Mouse (Mus musculus): ENCODE data around the gene Otulin. TPM values are rescaled to one million over a fixed set of nuclear protein-coding genes. Genes with fewer than 3 reads are reported as not detected.

Gene Otulin
- polyA plus RNA-seq, 1 experiment from 2014 or later, result 24.1 TPM

DNA sequence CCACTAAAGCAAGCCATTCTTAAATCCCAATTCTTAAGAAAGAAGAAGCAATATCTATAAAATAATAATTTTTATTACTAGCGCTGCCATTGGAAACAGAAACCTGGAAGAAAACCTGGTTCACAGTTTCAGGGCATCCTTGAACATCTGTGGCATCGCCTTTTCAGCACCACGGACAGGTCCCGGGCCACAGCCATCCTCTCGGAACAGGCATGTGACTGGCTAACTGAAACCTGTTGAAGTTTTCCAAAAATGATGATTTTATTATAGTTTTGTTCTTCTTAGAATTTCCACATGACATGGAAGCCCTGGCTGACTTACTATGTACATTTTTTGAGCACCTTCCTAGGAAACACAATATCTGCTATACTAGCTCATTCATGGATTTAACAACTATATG is 24.5 kb upstream of the Otulin start:
- Histone ChIP-seq H3K4me2 (no peak overlapping the region), H3K4me3 (no peak overlapping the region), H3K27ac (no peak overlapping the region), H3K4me1 (replicated peaks) (no peaks in the 10 kb centered on the region), H3K27me3 (no peaks in the 10 kb centered on the region), H3K9ac (no peak overlapping the region), H3K9me3 (no peaks in the 10 kb centered on the region), H3K36me3 (no peaks in the 10 kb centered on the region)
- ATAC-seq (ENCODE audit: low FRiP score), result no peak
- WGBS, result 25% methylated on average over 5 of the region's 5 CpGs

DNA sequence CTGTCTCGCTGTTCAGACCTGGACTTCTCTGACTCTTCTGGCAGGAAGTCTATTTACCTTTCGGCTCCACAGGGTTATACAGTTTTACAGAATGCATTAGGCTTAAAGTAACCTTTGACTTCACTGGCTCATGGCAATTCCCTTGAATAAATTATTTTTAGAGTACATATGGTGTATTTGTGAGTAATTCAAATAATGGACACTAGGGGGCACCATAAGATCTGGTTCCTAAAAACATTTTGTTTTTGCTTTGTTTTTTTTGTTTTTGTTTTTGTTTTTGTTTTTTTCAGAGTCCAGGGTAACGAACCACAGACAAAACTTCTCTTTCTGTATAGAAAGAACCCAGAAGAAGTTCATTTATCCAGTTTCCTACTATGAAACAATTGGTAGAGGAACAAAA is 17.2 kb upstream of the Otulin start:
- H3K27ac ChIP-seq, result no peak overlapping the region
- H3K36me3 ChIP-seq, result no peaks in the 10 kb centered on the region
- 0 out of 2 replicates have a peak, but pooled peaks have one; percentile 36 for ATAC-seq (ENCODE audit: low FRiP score)
- H3K4me2 ChIP-seq, result no peak overlapping the region
- no peak overlapping the region for H3K4me3 ChIP-seq
- H3K27me3 ChIP-seq, result no peaks in the 10 kb centered on the region
- WGBS, result 54% methylated on average over 3 of the region's 3 CpGs
- H3K4me1 ChIP-seq (replicated peaks), result no peaks in the 10 kb centered on the region
- no peak overlapping the region for H3K9ac ChIP-seq
- H3K9me3 ChIP-seq, result no peaks in the 10 kb centered on the region

DNA sequence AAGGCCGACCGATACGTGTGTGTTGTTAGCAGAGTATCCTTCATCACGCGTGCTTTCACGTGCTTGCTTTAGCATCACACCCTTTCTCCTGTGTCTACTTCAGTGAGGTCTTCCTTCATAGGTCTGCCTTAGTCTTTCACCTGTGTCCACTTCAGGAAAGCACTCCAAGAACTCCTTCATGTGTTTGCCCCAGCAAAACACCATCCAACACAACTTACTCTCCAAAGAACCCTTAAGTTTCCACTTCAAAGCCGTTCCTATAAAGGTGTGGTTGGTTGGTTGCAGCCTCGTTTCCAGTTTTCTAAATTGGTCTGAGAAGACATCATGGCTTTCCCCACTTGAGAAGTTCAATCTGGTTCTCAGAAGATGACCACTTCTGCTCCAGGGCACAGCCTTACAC is 16.2 kb upstream of the Otulin start:
- no peaks in the 10 kb centered on the region for H3K9me3 ChIP-seq
- H3K9ac ChIP-seq, result no peak overlapping the region
- no peaks in the 10 kb centered on the region for H3K27me3 ChIP-seq
- WGBS, result 96% methylated on average over 8 of the region's 8 CpGs
- no peaks in the 10 kb centered on the region for H3K36me3 ChIP-seq
- H3K27ac ChIP-seq, result no peak overlapping the region
- H3K4me3 ChIP-seq, result no peak overlapping the region
- no peak for ATAC-seq (ENCODE audit: low FRiP score)
- H3K4me2 ChIP-seq, result no peak overlapping the region
- no peaks in the 10 kb centered on the region for H3K4me1 ChIP-seq (replicated peaks)

DNA sequence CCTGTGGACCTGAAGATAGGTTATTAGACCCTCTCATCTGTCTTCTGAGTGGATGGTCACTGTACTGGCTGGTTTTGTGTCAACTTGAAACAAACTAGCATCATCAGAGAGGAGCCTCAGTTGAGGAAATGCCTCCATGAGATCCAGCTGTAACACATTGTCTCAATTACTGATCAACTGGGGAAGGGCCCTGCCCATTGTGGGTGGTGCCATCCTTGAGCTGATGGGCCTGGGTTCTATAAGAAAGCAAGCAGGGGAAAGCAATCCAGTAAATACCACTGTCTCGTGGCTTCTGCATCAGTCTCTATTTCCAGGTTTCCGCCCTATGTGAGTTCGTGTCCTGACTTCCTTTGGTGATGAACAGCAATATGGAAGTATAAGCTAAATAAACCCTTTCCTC is 14.8 kb upstream of the Otulin start:
- no peaks in the 10 kb centered on the region for H3K36me3 ChIP-seq
- 93% methylated on average over 3 of the region's 3 CpGs for WGBS
- H3K4me2 ChIP-seq, result no peak overlapping the region
- H3K9ac ChIP-seq, result no peak overlapping the region
- no peak overlapping the region for H3K27ac ChIP-seq
- H3K4me3 ChIP-seq, result no peak overlapping the region
- no peak for ATAC-seq (ENCODE audit: low FRiP score)
- no peaks in the 10 kb centered on the region for H3K27me3 ChIP-seq
- H3K9me3 ChIP-seq, result no peaks in the 10 kb centered on the region
- H3K4me1 ChIP-seq (replicated peaks), result no peaks in the 10 kb centered on the region

DNA sequence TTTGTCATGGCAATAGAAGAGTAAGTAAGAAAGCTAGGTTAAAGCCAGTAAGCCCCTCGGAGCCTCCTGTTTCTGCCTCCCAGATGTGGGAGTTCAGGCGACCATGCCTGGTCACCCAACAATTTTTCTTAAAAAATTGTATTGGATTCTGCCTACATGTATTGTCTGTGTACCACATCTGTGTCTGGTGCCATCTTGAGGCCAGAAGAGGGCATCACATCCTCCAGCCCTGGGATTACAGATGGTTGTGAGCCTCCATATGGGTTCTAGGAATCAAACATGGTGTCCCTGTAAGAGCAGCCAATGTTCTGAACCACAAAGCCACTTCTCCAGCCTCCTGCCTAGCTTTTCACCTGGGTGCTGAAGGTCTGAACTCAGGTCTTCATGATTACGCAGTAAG is 12.4 kb upstream of the Otulin start:
- no peaks in the 10 kb centered on the region for H3K27me3 ChIP-seq
- no peak overlapping the region for H3K9ac ChIP-seq
- H3K4me2 ChIP-seq, result no peak overlapping the region
- H3K36me3 ChIP-seq, result no peaks in the 10 kb centered on the region
- WGBS, result 85% methylated on average over 3 of the region's 3 CpGs
- H3K4me1 ChIP-seq (replicated peaks), result no peaks in the 10 kb centered on the region
- no peak overlapping the region for H3K27ac ChIP-seq
- H3K4me3 ChIP-seq, result no peak overlapping the region
- no peak for ATAC-seq (ENCODE audit: low FRiP score)
- no peaks in the 10 kb centered on the region for H3K9me3 ChIP-seq

DNA sequence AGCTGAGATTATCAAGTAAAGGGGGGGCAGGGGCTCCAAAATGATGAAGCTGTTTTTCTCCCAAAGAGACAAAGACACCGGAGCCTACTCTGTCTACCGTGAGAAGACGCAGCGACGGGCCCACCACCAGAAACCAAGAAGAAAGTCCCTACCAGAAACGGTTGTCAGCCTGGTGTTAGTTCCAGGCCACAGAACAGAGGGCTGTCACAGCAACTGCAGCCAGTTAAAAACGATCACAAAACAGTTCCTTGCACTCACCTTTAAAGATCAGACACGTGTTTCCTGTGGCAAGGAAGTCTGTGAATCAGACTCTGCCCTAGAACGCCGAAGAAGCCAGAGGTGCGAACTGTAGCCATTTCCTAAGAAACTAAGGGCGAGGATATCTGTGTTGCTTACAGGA is 10.7 kb upstream of the Otulin start:
- Histone ChIP-seq H3K27me3 (no peaks in the 10 kb centered on the region), H3K9ac (no peak overlapping the region), H3K4me1 (replicated peaks) (no peaks in the 10 kb centered on the region), H3K36me3 (no peaks in the 10 kb centered on the region), H3K27ac (no peak overlapping the region), H3K4me2 (no peak overlapping the region), H3K4me3 (no peak overlapping the region), H3K9me3 (no peaks in the 10 kb centered on the region)
- no peak for ATAC-seq (ENCODE audit: low FRiP score)
- 77% methylated on average over 12 of the region's 12 CpGs for WGBS

DNA sequence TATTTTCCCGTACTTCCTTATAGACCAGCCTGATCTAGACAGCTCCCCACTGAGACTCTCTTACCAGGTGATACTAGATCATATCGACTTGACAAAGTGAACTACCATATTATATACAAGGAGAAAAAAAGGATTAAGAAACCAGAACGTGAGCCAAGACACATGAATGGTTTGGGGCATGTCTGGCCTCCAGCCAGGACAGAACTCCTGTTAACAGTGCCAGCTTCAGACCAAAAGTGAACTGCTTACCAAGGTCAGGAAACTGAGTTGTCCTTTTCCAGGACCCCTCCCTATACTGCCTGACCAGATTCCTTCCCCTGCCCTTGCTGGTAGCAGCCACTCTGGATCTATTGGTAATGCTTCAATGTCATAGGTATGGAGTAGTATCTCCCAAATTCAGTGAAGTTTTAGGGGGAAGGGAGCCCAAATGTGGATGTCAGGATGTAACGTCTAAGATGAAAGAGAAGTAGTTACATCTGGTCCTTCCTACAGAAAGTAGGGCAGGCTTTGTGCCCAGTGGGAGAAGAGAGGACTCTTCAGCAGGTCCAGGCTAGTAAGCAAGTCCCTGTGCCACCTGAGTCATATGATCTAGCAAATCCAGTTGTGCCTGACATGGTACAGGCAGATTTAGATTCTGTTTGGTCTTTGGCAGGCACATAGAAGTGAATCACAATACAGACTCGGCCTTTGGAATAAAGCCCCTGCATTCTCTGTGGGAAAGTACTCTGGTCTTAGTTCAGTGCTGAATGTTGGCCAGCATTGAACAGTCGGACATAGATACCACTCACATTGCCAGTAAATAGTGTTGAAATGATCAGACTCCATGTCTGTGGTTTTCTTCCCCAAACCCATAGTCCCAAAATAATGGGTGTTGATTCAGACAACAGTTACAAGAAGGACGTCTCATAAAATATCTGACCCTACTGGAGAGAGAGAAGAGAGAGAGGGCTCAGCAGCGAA is 3.7 kb upstream of the Otulin start:
- no peak overlapping the region for H3K27ac ChIP-seq
- peaks cover 14% of the 10 kb centered on the region for H3K4me1 ChIP-seq (replicated peaks)
- no peaks in the 10 kb centered on the region for H3K36me3 ChIP-seq
- H3K4me3 ChIP-seq, result no peak overlapping the region
- ATAC-seq (ENCODE audit: low FRiP score), result no peak
- 82% methylated on average over 8 of the region's 8 CpGs for WGBS
- no peak overlapping the region for H3K9ac ChIP-seq
- H3K27me3 ChIP-seq, result no peaks in the 10 kb centered on the region
- H3K9me3 ChIP-seq, result no peaks in the 10 kb centered on the region
- no peak overlapping the region for H3K4me2 ChIP-seq

DNA sequence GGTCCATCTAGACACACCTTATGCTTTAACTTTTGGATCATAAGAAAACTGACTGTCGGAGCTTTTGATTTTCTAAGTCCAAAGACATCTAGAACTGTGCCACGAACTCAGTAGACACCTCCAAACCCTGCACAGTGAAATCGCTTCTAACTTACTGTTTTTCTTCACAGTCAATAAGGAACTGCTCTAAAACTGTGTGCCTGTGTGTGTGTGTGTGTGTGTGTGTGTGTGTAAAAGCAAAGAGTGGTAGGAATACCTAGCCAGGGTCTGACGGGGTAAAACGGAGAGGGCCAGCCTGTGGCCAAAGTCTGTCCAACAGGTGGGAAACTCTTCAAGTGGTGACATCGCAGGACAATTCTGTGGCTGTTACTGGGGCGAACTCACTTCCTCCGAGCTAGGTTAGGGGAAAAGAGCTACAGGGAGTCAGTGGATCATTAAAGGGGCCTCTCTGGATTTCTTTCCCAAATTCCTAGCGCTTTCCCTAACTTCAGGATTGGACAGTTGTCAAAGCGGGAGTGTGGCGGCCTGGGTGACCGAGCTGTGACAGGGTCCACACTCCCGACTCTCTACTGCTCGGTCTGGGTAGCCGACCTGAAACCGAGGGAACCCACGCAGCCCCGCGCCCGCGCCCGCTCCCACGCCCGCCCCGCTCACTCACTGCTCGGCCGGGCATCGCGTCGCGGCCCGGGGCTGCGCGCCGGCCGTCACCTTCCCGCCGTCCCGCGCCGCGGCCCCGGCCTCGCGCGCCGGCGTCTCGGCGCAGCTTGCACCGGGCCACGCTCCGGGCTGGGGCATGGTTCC is 493 bp downstream of the Otulin start:
- peak overlapping the region; percentile 87 for H3K4me3 ChIP-seq
- H3K27ac ChIP-seq, result peak overlapping the region; percentile 23; the same call in 1 of the 2 replicates
- WGBS, result 3% methylated on average over 53 of the region's 53 CpGs
- peak overlapping the region; percentile 84 for H3K9ac ChIP-seq
- H3K4me1 ChIP-seq (replicated peaks), result peaks cover 29% of the 10 kb centered on the region
- peaks cover 11% of the 10 kb centered on the region for H3K36me3 ChIP-seq
- peak; percentile 80; the same call in 1 of the 2 replicates for ATAC-seq (ENCODE audit: low FRiP score)
- H3K9me3 ChIP-seq, result no peaks in the 10 kb centered on the region
- H3K27me3 ChIP-seq, result no peaks in the 10 kb centered on the region
- H3K4me2 ChIP-seq, result peak overlapping the region; percentile 85

DNA sequence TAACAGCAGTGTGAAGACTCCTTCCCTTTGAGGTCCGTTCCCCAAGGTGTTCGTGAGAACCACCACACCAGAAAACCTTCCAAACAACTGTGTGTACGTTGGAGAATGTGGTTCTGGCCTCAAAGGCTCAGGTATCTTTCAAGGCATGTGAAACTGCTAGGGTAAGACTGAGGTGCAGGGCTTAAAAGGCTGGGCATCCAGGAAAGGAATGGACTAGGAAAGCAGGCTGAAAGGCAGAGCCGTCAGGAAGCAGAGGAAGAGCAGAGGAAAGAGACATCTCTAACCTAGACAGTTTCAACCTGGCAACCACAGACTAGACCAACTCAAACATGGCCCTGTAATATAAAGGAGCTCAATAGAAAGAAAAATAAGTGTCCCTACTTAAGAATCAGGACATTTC is 1.4 kb downstream of the Otulin start:
- H3K27me3 ChIP-seq, result no peaks in the 10 kb centered on the region
- H3K36me3 ChIP-seq, result peaks cover 11% of the 10 kb centered on the region
- H3K4me1 ChIP-seq (replicated peaks), result peaks cover 29% of the 10 kb centered on the region
- no peak overlapping the region; the same call in 1 of the 2 replicates for H3K9ac ChIP-seq
- H3K9me3 ChIP-seq, result no peaks in the 10 kb centered on the region
- ATAC-seq (ENCODE audit: low FRiP score), result no peak
- peak overlapping the region; percentile 85 for H3K4me2 ChIP-seq
- no peak overlapping the region for H3K27ac ChIP-seq
- WGBS, result 92% methylated on average over 4 of the region's 4 CpGs
- H3K4me3 ChIP-seq, result peak overlapping the region; percentile 87

DNA sequence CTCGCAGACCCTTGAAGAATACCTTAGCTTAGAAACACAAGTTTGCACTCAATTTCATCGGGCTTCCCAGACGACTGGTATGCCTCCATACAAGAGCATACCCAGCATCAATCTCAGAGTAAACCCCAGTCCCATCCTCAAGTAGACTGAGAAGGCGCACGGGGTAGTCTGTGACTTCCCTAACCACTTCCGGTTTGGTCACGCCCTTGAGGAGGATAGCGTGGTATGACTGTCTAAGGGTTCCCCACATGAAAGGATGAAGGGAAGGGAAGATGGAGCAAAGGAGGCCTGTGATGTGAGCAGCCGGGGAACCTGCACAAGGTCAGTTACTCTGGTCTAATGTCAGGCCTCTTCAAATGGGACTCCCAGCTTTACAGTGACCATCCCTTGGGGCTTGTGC is 2.7 kb downstream of the Otulin start:
- Histone ChIP-seq H3K36me3 (peaks cover 17% of the 10 kb centered on the region), H3K4me2 (no peak overlapping the region), H3K27ac (no peak overlapping the region), H3K4me1 (replicated peaks) (peaks cover 29% of the 10 kb centered on the region), H3K9ac (no peak overlapping the region), H3K27me3 (no peaks in the 10 kb centered on the region), H3K4me3 (no peak overlapping the region), H3K9me3 (no peaks in the 10 kb centered on the region)
- ATAC-seq (ENCODE audit: low FRiP score), result no peak
- 95% methylated on average over 9 of the region's 9 CpGs for WGBS

DNA sequence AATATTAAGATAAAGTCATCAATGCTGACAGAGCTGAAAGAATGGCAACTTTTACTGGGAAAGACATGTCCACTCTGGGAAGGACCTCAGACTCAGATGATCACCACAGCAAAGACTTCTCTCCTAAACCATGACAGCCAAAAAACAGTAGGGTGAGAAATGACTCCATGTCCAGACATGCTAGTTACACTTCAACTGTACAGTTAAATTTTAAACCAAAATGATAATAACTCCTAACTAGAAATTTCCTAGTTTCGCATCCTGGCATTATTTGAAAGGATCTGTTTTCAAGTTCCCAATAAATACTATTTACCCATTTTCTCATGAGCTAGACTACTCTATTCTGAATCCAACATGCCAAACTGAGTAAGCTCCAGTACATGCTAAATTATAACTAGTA is 4.2 kb downstream of the Otulin start:
- H3K36me3 ChIP-seq, result peaks cover 25% of the 10 kb centered on the region
- no peak for ATAC-seq (ENCODE audit: low FRiP score)
- 94% methylated on average over 1 of the region's 1 CpGs for WGBS
- peaks cover 28% of the 10 kb centered on the region for H3K4me1 ChIP-seq (replicated peaks)
- H3K4me3 ChIP-seq, result no peak overlapping the region
- no peak overlapping the region for H3K9ac ChIP-seq
- no peaks in the 10 kb centered on the region for H3K27me3 ChIP-seq
- no peaks in the 10 kb centered on the region for H3K9me3 ChIP-seq
- H3K27ac ChIP-seq, result no peak overlapping the region
- no peak overlapping the region for H3K4me2 ChIP-seq

DNA sequence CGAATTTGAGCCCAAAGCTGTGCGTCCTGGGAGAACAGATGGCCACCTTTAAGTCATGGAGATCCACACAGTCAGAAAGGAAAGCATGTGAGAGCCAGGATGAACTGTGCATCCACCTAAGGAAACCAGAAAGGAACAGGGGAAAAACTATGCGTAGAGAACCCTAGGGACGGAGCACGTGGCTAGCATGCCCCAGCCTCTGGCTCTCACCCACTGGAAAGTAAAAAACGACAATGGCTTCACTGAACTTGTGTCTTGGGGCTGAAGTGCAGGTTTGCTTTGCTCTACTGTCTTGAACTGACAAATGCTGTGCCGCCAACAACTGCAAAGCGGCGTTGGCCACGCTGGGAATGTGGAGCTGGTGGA is 4.6 kb downstream of the Otulin start:
- Histone ChIP-seq H3K27me3 (no peaks in the 10 kb centered on the region), H3K4me1 (replicated peaks) (peaks cover 24% of the 10 kb centered on the region), H3K9ac (no peak overlapping the region), H3K4me3 (no peak overlapping the region), H3K4me2 (no peak overlapping the region), H3K9me3 (no peaks in the 10 kb centered on the region), H3K36me3 (peaks cover 29% of the 10 kb centered on the region), H3K27ac (no peak overlapping the region)
- WGBS, result 84% methylated on average over 10 of the region's 10 CpGs
- ATAC-seq (ENCODE audit: low FRiP score), result no peak

Data from hindbrain, embryonic 13.5 days (tissue).